Mouse (Mus musculus): Measurements from ENCODE around the gene Olfr1012. TPM values are rescaled to one million over a fixed set of nuclear protein-coding genes. Genes with fewer than 3 reads are reported as not detected.

Olfr1012 gene
- polyA plus RNA-seq, 1 experiment from 2014 or later = not detected

Other genes with a start within 250 kb of the Olfr1012 start
- gene 4833423E24Rik, start 243.7 kb downstream of the Olfr1012 start, polyA plus RNA-seq (2015; fragmentation: Nextera tagmentation; extraction: Ambion mirVana) = 0.32 and 0.34 TPM in 2 replicates
- gene Olfr996, start 183.6 kb downstream of the Olfr1012 start, polyA plus RNA-seq (2015; fragmentation: Nextera tagmentation; extraction: Ambion mirVana) = not detected in 2 replicates
- gene Olfr998, start 173.8 kb downstream of the Olfr1012 start, polyA plus RNA-seq (2015; fragmentation: Nextera tagmentation; extraction: Ambion mirVana) = not detected in 2 replicates
- not detected in 2 replicates for gene Olfr1000, start 150.9 kb downstream of the Olfr1012 start, polyA plus RNA-seq (2015; fragmentation: Nextera tagmentation; extraction: Ambion mirVana)
- not detected in 2 replicates for gene Olfr1002, start 112.1 kb downstream of the Olfr1012 start, polyA plus RNA-seq (2015; fragmentation: Nextera tagmentation; extraction: Ambion mirVana)
- not detected in 2 replicates for gene Olfr154, start 98.3 kb downstream of the Olfr1012 start, polyA plus RNA-seq (2015; fragmentation: Nextera tagmentation; extraction: Ambion mirVana)
- gene Olfr1006, start 84.0 kb downstream of the Olfr1012 start, polyA plus RNA-seq (2015; fragmentation: Nextera tagmentation; extraction: Ambion mirVana) = not detected in 2 replicates
- gene Olfr1008, start 73.3 kb downstream of the Olfr1012 start, polyA plus RNA-seq (2015; fragmentation: Nextera tagmentation; extraction: Ambion mirVana) = not detected in 2 replicates
- gene Olfr1009, start 47.3 kb downstream of the Olfr1012 start, polyA plus RNA-seq (2015; fragmentation: Nextera tagmentation; extraction: Ambion mirVana) = not detected in 2 replicates
- not detected in 2 replicates for gene Olfr1013, start 4.3 kb upstream of the Olfr1012 start, polyA plus RNA-seq (2015; fragmentation: Nextera tagmentation; extraction: Ambion mirVana)
- not detected in 2 replicates for gene Olfr1014, start 9.9 kb upstream of the Olfr1012 start, polyA plus RNA-seq (2015; fragmentation: Nextera tagmentation; extraction: Ambion mirVana)
- not detected in 2 replicates for gene Olfr1015, start 19.3 kb upstream of the Olfr1012 start, polyA plus RNA-seq (2015; fragmentation: Nextera tagmentation; extraction: Ambion mirVana)
- gene Olfr1016, start 39.8 kb upstream of the Olfr1012 start, polyA plus RNA-seq (2015; fragmentation: Nextera tagmentation; extraction: Ambion mirVana) = not detected in 2 replicates
- gene Olfr1018, start 55.7 kb upstream of the Olfr1012 start, polyA plus RNA-seq (2015; fragmentation: Nextera tagmentation; extraction: Ambion mirVana) = not detected in 2 replicates
- gene Olfr1019, start 82.7 kb upstream of the Olfr1012 start, polyA plus RNA-seq (2015; fragmentation: Nextera tagmentation; extraction: Ambion mirVana) = not detected in 2 replicates
- gene Olfr1020, start 84.3 kb upstream of the Olfr1012 start, polyA plus RNA-seq (2015; fragmentation: Nextera tagmentation; extraction: Ambion mirVana) = not detected in 2 replicates
- not detected in 2 replicates for gene Olfr1022, start 105.8 kb upstream of the Olfr1012 start, polyA plus RNA-seq (2015; fragmentation: Nextera tagmentation; extraction: Ambion mirVana)
- gene Olfr1023, start 122.9 kb upstream of the Olfr1012 start, polyA plus RNA-seq (2015; fragmentation: Nextera tagmentation; extraction: Ambion mirVana) = not detected in 2 replicates
- gene Olfr1024, start 142.3 kb upstream of the Olfr1012 start, polyA plus RNA-seq (2015; fragmentation: Nextera tagmentation; extraction: Ambion mirVana) = not detected in 2 replicates
- gene Olfr1025-ps1, start 152.4 kb upstream of the Olfr1012 start, polyA plus RNA-seq (2015; fragmentation: Nextera tagmentation; extraction: Ambion mirVana) = not detected in 2 replicates
- not detected in 2 replicates for gene Olfr1026, start 158.8 kb upstream of the Olfr1012 start, polyA plus RNA-seq (2015; fragmentation: Nextera tagmentation; extraction: Ambion mirVana)
- gene Olfr1028, start 187.7 kb upstream of the Olfr1012 start, polyA plus RNA-seq (2015; fragmentation: Nextera tagmentation; extraction: Ambion mirVana) = not detected in 2 replicates
- not detected in 2 replicates for gene Olfr1029, start 211.1 kb upstream of the Olfr1012 start, polyA plus RNA-seq (2015; fragmentation: Nextera tagmentation; extraction: Ambion mirVana)
- not detected in 2 replicates for gene Olfr1030, start 216.5 kb upstream of the Olfr1012 start, polyA plus RNA-seq (2015; fragmentation: Nextera tagmentation; extraction: Ambion mirVana)
- gene Olfr1031, start 227.5 kb upstream of the Olfr1012 start, polyA plus RNA-seq (2015; fragmentation: Nextera tagmentation; extraction: Ambion mirVana) = not detected in 2 replicates
- gene Olfr1032, start 242.8 kb upstream of the Olfr1012 start, polyA plus RNA-seq (2015; fragmentation: Nextera tagmentation; extraction: Ambion mirVana) = not detected in 2 replicates